Mouse (Mus musculus): ENCODE measurements at regions not wholly inside any gene's neighbourhood (a gene's known extent, or its start where the extent isn't known, plus 50 kb on each side); places are given as distances from the start of the nearest gene placed in this dataset.

- TF ChIP-seq GATA1 (IDR thresholded peaks at IDR 0.05; ENCODE audit: low read length) (no peak), TAL1 (IDR thresholded peaks at IDR 0.05; ENCODE audit: low read length) (no peak)
Observed at GRCm38 (mm10) chr2:75029089-75029693, 203.6 kb downstream of the Mtx2 start.

Measured in erythroblast, embryonic 14.5 days (primary cell).